Mouse (Mus musculus) 3134 (cell line): ENCODE measurements around the gene Tnrc6c.

Experiments used
- DNase-seq: peaks from one replicate; pipeline ENCODE4 v3.0.0-alpha.2; 2011; ENCODE audit warnings: low spot score; ENCODE audit not compliant: insufficient read length; ENCODE audit errors: extremely low read depth

Tnrc6c gene

GRCm38 (mm10) chr11:117633310-117633709 lies 20.8 kb upstream of the Tnrc6c start:
- no peak for DNase-seq

GRCm38 (mm10) chr11:117638386-117638785 lies 15.7 kb upstream of the Tnrc6c start:
- DNase-seq: no peak

- DNase-seq: no peak
Measured at GRCm38 (mm10) chr11:117638809-117639208, 15.3 kb upstream of the Tnrc6c start.

- no peak for DNase-seq
Measured at GRCm38 (mm10) chr11:117639331-117639970, 14.6 kb upstream of the Tnrc6c start.

- no peak for DNase-seq
Measured at GRCm38 (mm10) chr11:117642181-117642580, 11.9 kb upstream of the Tnrc6c start.

- no peak for DNase-seq
Measured at GRCm38 (mm10) chr11:117643240-117643639, 10.8 kb upstream of the Tnrc6c start.

GRCm38 (mm10) chr11:117646786-117647185 lies 7.3 kb upstream of the Tnrc6c start:
- no peak for DNase-seq

GRCm38 (mm10) chr11:117648005-117648404 lies 6.1 kb upstream of the Tnrc6c start:
- DNase-seq: no peak

- no peak for DNase-seq
Measured at GRCm38 (mm10) chr11:117650721-117651644, 3.1 kb upstream of the Tnrc6c start.

GRCm38 (mm10) chr11:117652907-117653306 lies 1.2 kb upstream of the Tnrc6c start:
- no peak for DNase-seq

- DNase-seq: peak; percentile 99
Measured at GRCm38 (mm10) chr11:117654380-117654924, 363 bp downstream of the Tnrc6c start.

- no peak for DNase-seq
Measured at GRCm38 (mm10) chr11:117654934-117655291, 824 bp downstream of the Tnrc6c start.

- DNase-seq: peak; percentile 72
Measured at GRCm38 (mm10) chr11:117655292-117656076, 1.4 kb downstream of the Tnrc6c start.

GRCm38 (mm10) chr11:117656077-117656401 lies 1.9 kb downstream of the Tnrc6c start:
- DNase-seq: no peak

GRCm38 (mm10) chr11:117658974-117659373 lies 4.9 kb downstream of the Tnrc6c start:
- peak; percentile 10 for DNase-seq

GRCm38 (mm10) chr11:117663036-117663809 lies 9.1 kb downstream of the Tnrc6c start:
- no peak for DNase-seq

- no peak for DNase-seq
Measured at GRCm38 (mm10) chr11:117663810-117664139, 9.7 kb downstream of the Tnrc6c start.

- DNase-seq: no peak
Measured at GRCm38 (mm10) chr11:117665189-117665588, 11.1 kb downstream of the Tnrc6c start.

- no peak for DNase-seq
Measured at GRCm38 (mm10) chr11:117666563-117666962, 12.5 kb downstream of the Tnrc6c start.

- DNase-seq: no peak
Measured at GRCm38 (mm10) chr11:117667152-117667551, 13.1 kb downstream of the Tnrc6c start.
